Mouse (Mus musculus) layer of hippocampus, postnatal 10 days (tissue): ENCODE measurements around the gene Pfkp. TPM values are rescaled to one million over a fixed set of nuclear protein-coding genes. Genes with fewer than 3 reads are reported as not detected.

Experiments used
- DNase-seq, 2 experiments: peaks; one replicate each; pipeline ENCODE4 v3.0.0; 2021; ENCODE audit warnings: low spot score in 2 of 2
- total RNA-seq, 2 experiments: library from RNA; stranded (reverse); gene quantifications; 2 replicates each; pipeline ENCODE4 v1.2.3; 2021

Pfkp gene
- total RNA-seq, 2 experiments from 2014 or later, result 323 to 335 TPM

GRCm38 (mm10) chr13:6637534-6638124, 10.9 kb downstream of the Pfkp start:
- DNase-seq, result no peak

- DNase-seq, result no peak
Observed at GRCm38 (mm10) chr13:6636976-6637375, 11.6 kb downstream of the Pfkp start.

GRCm38 (mm10) chr13:6636520-6636919, 12.1 kb downstream of the Pfkp start:
- no peak for DNase-seq

DNA sequence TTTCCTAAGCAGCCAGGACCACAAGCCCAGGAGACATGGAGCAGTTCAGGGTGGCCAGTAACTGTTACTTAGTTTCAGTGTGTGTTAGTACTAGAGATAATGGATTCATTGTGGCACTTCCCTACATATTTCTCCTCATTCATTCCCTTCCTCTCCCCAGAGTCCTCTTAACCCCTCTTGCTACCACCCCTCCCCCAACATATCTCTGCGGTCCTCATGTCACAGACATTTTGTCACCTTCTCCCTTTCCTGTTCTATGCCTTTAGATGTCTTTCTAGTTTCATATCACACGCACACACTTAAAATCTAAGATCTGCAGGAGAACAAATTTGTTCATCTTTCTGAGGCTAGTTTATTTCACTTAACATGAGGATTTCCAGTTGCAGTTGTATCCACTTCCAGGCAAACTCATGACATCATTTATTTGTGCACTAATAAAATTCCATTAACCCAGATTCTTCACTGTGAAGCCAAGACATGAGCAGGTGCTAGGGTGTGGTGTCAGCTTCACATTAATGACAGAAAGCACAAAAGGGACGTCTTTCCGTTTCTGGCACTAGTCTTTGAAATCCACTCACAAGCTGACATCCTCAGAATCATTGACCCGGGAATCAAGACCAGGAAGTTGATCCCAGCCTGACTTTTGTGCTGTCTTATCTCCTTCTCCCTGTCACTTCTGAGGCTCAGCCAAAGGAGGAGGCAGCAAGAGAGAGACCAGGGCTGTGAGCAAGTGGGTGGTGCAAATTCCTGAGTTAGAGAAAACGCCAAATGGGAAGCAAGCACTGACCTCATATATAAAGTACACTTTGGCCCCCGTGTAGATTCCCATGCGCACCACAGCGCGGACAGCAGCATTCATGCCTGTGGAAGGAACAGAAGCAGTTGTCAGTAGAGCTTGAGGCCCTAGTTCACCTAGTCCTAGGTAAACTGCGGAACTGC, 13.2 kb downstream of the Pfkp start:
- DNase-seq, result no peak

DNA sequence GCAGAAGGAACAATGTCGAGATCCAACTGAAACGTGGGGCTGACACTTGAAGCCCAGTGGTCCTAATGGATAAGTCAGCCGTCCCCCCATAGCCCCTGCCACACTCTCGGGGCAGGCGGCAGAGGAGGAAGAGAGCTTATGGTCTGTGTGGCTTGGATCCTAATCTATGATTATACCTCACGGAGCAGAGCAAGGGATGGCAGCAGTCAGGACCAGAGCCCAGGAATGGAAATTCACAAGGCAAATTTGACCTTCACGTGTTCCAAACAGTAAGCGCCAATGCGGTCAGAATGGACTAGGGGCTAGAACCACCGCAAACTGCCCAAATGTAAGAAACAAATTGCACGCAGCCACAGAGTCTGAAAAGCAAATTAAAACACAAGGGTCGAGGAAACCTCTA, 14.5 kb downstream of the Pfkp start:
- no peak for DNase-seq

DNA sequence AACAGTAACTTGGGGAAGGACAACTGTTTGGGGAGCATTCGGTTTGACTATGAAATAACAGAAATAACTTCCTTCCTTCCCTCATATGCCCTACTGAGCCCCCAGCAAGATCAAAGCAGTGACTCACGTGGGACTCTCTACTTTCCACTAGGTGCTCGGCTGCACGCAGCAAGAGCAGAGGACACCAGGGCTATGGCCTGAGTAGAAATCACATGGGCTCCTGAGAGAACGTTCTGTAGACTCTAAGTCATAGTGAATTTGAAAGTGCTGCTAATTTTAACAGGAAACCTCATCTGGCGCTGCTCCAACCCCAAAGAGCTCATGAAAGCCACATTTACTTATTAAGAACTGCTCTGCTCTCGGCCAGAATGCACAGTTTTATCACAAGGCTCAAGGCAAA, 15.1 kb downstream of the Pfkp start:
- DNase-seq, result no peak

DNA sequence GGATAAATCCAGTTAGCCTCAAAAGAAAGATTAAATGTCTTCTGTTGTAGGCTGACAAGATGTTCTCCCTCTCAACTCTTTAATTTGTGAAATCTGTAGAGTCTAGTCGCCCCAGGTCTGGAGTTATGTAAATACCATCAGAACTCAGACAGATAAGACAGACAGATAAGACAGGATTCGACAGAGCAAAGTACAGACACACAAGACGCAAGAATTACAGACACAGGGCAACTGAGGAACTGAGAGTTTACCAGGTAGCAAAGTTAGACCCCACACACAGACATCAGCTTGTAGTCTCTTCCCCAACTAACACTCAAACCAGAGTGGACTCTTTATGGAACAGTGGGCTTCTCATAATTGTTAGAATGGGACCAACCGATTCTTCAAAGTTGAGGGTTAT, 15.6 kb downstream of the Pfkp start:
- DNase-seq, result no peak

- DNase-seq, result no peak
Observed at GRCm38 (mm10) chr13:6632513-6632912, 16.1 kb downstream of the Pfkp start.

GRCm38 (mm10) chr13:6631772-6632510, 16.6 kb downstream of the Pfkp start:
- DNase-seq, result no peak

- DNase-seq, result no peak
Observed at GRCm38 (mm10) chr13:6630660-6631059, 17.9 kb downstream of the Pfkp start.

GRCm38 (mm10) chr13:6629927-6630326, 18.6 kb downstream of the Pfkp start:
- no peak for DNase-seq

- no peak for DNase-seq
Observed at GRCm38 (mm10) chr13:6628998-6629764, 19.4 kb downstream of the Pfkp start.

- no peak for DNase-seq
Observed at GRCm38 (mm10) chr13:6628261-6628660, 20.3 kb downstream of the Pfkp start.

DNA sequence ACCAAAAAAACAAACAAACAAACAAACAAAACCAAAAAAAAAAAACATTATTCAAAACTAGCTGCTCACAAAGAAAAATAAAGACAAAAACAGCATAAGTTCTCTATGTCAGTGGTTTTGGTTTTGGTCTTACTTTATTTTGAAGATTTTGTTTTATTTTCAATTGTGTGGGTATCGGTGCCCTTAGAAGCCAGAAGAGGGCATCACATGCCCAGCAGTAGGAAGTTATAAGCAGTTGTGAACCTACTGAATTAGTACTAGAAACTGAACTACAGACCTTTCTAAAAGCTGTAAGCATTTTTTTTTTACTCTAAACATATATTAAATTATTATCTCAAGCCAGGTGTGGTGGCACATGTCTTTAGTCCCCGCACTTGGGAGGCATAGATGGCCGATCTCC, 21.2 kb downstream of the Pfkp start:
- no peak for DNase-seq

- DNase-seq, result no peak
Observed at GRCm38 (mm10) chr13:6626508-6627114, 22.0 kb downstream of the Pfkp start.

DNA sequence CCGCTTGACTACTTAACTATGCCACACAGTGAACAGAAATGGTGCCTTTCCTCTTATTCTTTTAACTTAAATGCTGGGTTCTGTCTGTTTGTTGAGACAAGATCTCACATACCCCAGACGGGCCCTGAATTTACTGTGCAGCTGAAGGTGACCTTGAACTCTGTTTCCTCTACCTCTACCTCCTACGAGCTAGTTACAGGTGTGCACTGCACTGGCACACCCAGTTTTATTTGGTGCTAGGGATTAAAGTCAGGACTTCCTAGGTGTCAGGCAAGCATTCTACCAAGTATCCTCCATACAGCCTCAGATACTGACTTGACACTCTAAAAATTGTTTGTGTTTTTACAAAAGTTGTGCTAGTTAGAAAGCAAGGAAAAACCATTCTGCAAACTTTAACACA, 22.6 kb downstream of the Pfkp start:
- no peak for DNase-seq

DNA sequence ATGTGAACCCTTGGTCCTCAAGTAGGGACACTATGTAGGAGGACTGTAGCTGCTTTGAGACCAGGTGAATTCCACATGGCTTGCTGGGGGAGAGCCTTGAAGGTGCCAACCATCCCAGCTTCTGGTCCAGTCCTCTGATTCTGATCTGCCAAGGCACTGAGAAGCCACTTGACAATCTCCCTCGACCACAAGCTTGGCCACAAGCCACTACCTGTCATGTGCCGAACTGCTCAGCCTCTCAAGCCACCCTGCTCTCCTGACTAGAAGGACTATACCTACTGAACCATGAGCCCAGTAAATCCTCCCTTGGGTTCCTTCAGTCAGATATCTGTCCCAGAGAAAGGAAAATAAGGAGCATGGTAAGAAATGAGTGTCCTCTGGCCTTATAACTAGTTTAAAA, 24.0 kb downstream of the Pfkp start:
- no peak for DNase-seq

- DNase-seq, result no peak
Observed at GRCm38 (mm10) chr13:6624121-6624520, 24.5 kb downstream of the Pfkp start.

GRCm38 (mm10) chr13:6621831-6622230, 26.7 kb downstream of the Pfkp start:
- DNase-seq, result no peak

GRCm38 (mm10) chr13:6620250-6620649, 28.3 kb downstream of the Pfkp start:
- DNase-seq, result no peak

DNA sequence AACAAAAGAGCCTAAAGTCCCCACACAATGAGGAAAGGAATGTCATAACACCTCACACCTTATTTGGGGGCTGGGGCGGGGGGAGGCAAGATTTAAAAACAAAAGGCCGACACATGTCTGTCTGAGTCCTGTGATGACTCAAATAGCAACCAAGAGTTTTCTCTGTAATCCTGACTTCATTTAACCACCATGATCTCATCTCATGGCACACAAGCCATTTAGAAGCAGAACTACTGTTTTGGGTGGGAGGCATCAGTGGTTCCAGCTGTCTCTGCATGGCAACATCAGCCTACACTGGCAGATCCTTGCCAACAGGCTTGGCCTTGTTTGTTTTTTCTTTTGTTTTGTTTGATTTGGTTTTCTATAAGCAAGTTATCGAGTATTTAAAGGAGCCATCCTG, 29.9 kb downstream of the Pfkp start:
- no peak for DNase-seq
